Mouse (Mus musculus) telencephalon, adult 2 months (tissue): Measurements from ENCODE around the gene Pbx1.

ENCODE experiments used
- DNase-seq: peaks from one replicate; pipeline ENCODE4 v3.0.0-alpha.2; 2011; ENCODE audit warnings: low read depth, low spot score

The Pbx1 gene

DNA sequence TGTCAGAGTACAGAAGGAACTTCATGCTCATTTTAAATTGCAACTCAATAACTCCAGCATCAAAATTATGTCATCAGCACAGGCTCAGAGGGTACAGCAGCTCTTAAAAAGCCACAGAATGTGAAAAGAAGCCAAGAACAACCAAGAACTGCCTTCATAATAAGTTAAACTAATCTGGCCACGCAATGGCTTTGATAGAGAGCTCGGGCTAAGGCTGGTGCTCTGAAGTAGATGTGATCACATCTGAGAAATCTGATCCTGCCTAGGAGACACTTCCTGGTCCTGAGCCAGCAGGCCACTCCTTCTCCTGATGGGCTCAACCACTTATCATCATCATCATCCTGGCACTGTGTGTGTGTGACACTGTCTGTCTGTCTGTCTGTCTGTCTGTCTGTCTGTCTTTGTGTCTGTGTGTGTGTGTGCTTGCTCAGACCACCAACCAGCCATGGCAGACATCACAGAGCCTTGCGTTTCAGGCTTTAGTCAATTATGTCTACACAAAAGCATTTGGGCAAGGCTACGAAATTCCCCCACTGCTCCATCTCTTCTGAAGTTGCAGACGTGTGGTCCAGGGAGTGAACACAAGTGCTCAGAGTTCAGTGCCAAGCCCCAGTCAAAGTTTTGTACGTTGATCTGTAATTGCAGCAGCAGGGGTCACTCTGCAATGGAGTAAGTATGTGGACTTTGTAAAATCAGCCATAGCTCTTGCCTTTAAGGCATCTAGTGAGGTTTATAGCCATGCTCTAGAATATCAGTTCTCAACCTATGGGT lies 203.1 kb downstream of the Pbx1 start:
- DNase-seq: no peak

DNA sequence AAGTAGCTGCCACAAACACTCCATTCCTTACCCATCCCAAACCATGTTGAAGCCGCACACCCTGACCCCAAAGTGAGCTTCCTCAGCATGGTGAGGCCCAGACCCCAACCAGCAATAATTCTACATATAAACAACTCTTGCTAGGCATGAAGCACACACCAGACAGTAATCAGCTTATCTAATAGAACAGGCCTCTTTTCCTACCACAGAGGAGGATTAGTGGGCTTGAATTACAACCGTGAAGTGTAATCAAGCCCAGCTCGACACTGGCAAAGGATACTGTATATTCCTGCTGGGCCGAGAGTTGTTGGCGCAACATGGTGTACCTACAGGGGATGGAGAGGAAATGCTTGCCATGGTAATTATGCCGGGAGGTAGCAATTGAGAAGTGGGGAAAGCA lies 205.9 kb downstream of the Pbx1 start:
- DNase-seq: no peak

DNA sequence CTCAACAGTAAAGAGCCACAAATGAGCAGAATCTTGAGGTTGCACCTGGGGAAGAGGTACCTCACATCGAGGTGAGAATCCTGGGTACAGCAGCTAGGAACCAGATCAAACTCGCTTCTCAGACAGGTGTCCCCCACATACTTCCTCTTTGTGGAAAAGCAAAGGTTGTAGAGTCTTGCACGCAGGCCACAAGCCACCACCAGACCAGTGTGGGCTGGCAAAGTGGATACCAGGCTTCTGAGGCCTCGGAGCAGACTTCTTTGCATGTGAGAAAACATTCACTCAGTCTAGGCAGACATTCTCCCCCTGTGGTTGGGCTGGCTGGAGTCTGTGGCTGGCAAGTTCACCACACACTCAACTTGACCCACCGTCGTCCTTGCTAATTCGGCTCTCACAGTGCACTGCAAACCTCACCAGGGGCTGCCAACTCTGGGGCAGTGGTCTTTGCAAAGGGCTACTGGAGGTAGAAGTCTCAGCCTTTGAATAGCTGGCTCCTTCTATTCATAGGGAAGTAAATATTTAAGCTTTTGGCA lies 206.4 kb downstream of the Pbx1 start:
- DNase-seq: no peak

DNA sequence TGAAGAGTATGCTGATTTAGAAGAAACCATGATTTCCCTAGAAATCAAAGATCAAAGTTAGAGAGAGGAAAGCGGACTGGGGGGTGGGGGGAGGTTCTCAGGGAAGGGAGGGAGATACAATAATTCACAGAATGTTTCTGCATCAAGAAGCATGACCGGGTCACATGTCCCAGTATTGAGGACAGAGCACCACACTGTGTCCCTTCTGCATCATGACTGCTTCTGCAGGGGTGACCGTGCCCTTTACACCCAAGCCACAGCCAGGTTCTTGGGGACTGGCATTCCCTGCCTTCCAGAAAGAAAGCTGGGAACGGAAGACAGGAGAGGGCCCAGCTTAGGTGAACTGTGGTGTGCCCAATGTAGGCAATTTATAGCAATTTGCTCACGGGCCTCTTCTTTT lies 207.9 kb downstream of the Pbx1 start:
- DNase-seq: no peak

DNA sequence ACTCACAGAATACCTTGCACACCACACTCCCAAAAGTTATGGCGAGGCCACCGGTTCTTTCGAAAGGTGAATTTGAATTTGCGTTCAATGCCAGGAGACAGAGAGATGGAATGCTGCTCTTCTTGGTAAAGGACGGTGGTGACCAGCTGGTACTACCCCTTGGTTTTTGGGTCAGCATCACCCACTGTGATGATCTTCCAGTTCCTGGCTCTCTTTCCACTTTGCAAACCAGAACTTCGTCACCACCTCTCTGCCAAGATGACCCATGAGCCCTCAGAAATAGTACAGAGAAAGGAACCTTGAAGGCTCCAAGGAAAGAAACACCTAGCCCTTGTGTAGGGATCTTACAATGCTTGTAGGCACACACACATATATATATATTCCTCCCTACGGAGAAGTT lies 209.3 kb downstream of the Pbx1 start:
- DNase-seq: no peak

DNA sequence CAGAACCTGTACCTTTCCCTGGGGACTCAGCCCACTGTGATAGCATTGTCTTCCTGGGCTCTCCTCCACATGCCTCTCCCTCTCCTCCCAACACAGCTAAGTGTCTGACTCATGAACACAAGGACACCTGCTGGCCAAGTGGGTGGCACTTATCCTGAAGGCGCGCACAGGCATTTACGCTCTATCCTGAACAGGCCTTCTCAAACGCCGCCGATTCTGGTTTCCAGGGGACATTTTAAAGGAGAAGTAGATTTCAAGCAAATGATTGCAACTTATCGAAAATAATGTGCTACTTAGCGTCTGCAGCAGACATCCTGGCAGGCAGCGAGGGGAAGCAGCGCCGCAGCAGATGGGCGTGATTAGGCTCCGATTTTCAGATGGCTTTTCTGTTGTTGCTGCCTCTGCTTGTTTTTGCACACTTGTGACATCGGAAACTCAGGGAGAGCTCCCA lies 211.0 kb downstream of the Pbx1 start:
- peak; percentile 79 for DNase-seq

DNA sequence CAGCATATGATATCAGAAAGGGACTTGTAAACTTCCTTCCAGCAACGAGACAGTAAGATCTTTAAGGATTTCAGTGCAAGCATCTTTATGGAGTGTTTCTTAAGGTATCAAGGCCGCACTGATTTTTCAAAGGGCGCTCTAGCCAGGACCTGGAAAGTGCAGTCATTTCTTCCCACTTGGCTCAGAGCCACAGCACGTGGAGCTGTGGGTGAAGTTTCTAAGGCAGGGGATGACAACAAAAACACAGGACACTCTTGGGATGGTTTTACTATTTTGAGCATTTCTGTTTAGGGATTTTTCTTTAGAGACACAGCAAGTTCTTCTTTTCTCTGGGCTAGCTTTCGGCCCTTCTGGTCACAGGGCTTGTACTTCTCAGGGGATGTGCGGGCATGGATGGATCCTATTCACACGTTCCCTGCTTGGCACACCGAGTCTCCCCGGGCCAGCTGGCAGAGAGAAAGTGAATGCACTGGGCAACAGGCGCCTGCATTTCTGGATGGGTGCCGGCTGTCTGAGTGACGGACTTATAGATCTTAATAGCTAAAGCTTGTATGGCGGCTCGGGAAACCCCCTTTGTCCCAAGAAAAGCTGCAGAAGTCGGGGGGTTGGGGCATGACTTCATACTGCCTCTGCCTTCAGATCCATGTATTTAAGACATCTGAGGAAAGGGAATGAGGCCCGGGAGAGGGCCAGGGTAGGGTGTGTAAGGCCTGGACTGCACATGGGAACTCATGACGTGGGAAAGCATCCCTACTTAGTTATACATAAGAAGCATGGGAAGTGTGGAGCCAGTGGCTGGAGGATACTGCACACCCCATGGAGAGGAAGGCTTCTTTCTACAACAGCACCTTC lies 215.9 kb downstream of the Pbx1 start:
- no peak for DNase-seq

DNA sequence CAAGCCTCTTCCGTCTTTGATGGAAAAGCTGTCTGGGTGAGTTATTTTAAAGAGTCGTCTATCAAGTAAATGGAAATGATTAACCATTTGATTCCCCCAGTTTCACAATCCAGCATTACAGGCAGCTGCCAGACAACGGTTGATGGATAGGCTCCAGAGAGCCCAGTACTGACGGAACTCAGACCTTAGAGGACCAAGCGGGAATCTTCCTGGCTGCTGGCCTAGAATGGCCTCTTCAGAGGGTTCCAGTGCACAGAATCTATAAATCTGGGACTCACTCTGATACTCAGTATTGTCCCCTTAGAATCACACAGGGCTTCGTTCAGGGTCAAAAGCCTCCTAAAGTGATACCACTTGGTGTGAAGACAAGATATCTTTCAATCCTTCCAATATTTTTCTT lies 216.6 kb downstream of the Pbx1 start:
- no peak for DNase-seq

DNA sequence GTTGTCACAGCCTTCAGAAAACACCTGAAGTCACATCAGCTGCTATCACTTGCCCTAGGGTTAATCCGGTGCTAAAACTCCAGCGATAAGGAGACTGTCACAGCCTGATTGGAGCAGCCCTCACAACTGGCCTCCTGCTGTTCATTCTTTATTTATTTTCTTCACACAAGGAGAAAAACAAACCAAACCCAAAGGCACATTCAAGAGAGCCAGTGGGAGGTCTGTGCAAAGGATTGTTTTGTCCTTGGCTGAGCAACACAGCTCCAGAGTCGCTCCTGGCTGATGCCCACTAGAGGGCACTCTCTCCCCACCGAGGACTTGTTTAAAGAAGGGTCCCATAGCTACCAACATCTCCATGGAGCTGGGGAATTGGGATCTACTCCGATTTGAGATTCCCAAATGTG lies 218.0 kb downstream of the Pbx1 start:
- DNase-seq: peak; percentile 72

DNA sequence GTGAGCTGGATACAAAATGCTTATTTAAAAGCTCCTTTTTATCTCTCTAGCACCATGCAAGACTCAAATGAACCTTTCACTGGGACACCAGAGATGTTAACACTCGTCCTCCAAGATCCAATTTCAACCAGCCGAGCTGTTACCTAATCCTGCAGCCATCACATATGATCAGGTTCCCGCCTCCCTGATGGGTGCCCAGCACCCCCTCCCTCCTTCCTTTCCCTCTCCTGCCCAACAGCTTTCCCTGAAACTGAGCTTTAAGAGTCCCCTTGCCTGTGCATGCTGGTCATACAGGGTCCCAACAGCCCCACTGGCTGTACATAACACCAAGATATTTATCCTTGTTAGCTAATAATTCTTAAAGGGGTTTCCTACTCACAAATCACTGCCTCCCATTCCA lies 218.5 kb downstream of the Pbx1 start:
- no peak for DNase-seq

DNA sequence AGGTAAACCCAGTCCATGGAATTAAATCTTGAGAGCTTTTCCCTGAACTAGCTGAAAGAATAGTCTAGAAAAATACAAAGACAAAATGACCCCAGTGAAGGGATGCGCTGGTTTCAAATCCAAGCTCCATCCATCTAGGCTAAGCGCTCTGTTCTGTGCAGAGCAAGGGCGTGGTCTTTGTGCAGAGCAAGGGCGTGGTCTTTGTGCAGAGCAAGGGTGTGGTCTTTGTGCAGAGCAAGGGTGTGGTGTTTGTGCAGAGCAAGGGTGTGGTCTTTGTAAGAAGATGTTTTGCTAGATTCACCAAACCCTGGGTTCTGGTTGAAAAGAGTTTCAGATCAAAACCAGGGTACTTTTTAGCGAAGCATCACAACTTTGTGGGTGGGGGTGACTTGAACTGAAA lies 221.7 kb downstream of the Pbx1 start:
- no peak for DNase-seq

DNA sequence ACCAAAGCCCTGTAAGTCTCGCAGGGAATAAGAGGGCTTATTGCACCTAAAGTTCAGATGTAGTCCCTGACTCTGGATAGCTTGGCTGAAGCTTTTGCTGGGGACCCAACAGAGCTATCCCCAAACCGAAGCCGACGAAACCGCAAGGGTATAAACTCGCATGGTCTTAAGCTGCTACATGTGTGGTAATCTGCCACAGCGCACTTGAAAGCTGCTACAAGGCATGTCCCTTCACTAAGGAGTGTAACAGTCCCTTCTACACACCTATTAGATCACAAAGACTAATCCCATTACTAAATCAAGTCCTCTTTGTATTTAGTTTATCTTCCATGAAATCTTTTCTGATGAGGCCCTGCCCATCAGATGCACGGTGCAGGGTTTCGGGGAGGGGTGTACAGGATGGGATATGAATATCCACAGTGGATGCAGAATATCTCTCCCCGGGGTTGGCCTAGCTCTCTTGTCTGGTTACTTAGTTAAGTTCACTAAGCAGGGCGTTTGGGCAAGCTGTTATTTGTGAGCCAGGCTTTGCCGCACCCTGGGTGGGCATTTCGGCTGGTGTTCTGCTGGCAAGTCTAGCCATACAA lies 231.4 kb downstream of the Pbx1 start:
- DNase-seq: no peak

DNA sequence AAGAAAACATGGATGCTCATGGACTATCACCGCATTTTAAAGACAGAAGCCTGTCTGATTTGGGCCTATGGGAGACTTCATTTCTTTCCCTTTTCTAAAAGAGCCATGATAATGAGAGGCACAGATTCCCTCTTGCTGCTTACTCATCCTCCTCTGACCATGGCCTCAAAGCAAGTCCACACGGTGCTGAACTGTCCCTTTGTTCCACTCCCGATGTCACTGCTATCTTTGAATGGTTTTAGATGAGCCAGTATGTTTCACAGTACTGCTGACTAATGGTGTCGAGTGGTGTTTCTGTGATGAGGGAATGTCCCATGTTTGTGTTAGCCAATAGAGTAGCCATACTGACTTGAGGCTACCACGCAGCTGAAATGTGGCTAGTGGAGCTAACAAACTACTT lies 233.8 kb downstream of the Pbx1 start:
- DNase-seq: no peak

DNA sequence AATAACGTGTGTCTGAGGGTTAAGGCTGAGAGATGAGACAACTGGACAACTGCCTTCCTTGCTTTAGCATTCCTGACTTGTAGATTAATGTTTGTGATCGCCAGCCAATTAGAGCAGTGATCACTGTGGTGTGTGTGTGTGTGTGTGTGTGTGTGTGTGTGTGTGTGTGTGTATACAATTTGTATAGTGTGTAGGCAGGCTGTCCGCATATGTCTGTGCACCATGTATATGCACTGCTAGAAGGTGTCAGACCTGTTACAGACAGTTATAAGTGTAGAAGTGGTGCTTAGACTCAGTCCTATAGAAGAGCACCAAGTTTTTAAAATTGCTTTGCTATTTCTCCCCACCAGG lies 234.2 kb downstream of the Pbx1 start:
- no peak for DNase-seq

DNA sequence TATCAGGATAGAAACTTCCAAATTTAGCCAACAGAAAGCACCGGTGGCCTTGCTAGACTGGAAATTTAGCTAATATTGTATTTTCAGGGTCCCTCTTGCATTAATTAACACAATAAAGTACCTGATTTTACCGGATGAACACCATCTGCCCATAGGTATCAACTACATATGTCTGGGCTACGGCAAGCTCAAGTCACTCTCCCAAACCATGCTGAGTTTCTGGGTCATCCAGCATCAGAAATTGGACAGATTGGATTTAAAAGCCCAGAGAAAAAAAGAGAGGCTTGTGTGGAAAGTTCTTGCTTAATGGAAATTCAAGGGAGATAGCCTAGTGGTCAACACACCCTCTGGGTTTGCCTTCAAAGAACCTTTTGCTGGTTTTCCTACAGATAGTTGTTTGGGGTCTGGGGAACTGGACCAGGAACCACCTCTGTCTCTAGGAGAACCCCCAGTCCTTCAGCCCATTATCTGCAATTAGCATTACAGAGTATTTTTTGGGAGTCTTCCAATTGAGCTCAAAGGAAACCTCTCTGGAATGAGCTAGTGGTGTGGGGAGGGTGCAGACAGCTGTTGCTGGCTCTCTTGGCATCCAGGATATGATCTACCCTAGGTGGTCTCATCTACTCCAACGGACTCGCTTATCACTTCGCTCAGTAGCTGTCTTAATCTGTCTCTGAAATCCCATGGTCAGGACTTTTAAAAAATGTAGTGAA lies 234.7 kb downstream of the Pbx1 start:
- DNase-seq: no peak

DNA sequence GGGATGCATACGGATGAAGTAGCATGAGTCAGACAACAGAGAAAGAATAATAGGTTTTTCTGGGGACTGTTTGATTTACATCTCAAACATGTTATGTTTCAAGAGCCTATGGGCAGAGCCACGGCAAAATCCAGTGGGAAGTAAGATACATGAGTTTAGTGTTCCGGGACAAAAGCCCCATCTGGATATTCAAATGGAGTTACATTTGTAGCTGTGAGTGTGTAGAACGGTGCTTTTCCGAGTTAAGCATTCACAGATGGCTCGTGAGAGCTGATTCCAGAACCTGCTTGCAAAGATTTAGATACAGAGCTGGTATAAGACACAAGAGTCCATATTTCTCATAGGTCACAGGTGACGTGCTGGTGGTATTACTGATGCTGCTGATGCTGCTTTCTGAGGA lies 238.7 kb downstream of the Pbx1 start:
- DNase-seq: peak; percentile 72

DNA sequence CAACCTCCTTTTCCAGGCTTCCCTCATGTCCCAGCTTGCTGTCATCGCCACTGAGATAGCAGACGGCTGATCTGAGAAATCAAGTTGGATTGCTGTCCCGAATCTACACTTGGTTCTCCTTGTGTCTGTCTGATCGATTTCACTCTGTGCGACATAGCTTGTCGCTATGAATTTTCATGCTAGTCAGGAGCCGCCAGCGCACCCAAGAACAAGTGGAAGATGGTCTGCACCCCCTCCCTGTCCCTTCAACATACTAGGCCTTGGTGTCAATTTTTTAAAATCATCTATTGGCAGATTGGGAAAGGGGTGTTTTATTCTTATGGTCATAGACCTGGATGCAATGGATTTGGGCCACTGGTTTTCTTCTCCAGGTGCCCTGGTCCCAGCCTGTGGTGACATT lies 249.3 kb downstream of the Pbx1 start:
- DNase-seq: no peak

DNA sequence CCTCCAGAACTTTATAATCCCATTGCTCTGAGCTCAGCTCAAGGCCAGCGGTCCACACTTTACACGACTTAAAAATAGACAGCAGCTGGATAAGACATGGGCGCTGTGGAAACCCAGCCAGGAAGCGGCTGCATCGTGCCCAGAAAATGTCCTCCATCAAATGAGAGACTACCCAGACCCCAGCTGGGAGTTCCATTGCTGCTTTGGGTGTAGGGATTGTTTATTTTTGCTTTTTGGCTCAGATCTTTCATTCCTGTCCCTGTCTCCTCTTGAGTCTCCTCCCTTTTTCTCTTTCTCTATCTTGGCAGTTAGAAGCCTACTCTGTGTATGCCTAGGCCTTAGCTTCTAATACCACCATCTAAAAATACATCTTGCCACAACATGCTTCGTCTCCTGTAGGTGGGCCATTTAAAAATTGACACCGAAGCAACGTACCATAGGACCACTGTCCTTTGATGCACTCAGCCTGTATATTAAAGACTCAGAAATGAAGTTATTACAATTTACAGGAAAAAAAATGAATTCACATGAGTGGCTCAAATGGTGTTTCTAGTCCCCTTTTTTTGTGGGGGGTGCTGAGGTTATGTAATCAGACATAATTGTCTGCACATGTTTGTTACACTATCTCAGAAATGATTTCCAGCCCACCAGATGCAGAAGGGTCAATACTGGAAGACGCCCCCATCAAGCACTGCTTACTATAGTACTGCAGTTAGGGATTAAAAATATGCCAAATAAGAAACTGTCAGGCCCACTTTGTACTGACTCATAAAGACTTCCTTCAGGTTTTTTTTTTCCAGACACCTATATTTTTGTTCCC lies 251.2 kb downstream of the Pbx1 start:
- DNase-seq: no peak

DNA sequence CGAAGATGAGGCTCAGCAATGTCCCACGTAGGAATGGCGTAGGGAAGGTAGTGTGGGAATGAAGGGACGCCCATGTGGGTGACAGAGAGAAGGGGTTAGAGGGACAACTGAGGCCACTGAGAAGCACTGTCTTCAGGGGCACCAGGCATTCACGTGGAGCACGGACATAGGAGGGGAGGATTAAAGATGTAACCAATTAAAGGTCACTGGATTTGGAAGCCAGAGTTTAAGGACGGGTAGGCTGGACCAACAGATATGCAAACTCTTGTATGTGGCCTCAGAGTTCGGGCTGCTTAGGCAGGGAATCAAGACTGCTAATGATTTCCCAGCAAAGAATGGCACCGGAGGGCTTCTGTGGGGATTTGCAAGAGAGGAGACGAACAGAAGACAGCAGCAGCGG lies 252.4 kb downstream of the Pbx1 start:
- DNase-seq: no peak

DNA sequence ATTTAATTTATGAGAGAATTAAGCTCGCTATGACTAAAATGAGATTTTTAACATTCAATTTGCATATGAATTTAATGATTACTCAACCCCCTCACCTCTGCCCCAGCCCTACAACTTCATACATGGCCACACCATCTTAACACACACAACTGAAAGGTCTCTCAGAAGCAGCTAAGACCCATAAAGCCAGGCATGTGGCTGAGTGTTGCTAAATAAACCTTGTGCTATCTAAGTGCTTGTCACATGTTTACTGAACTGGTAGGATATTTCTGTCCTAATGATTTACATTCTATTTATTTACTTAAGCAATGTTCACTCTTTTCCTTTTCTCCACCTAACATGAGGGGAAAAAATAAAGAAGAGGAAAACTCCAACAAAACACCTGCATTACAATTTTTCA lies 253.5 kb downstream of the Pbx1 start:
- no peak for DNase-seq

DNA sequence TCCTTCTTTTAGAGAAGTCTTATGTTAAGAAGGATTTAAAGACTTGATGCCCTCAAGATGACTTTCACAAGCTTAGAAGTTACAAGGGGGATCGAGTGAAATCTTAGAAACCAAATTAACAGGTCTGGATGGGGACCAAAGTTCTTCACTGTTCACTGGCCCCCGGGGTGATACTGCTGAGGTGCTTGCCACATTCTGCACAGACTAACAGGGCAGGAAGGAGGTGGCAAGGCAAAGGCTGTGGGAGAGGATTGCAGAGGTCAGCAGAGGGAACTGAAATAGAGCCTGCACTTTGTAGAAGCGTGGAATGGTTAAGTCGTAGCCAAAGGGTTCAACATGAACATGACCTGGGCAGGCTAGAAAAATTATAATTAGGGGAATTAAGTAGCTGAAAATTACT lies 256.5 kb downstream of the Pbx1 start:
- no peak for DNase-seq
